Mouse (Mus musculus): ENCODE measurements at regions not wholly inside any gene's neighbourhood (a gene's known extent, or its start where the extent isn't known, plus 50 kb on each side); places are given as distances from the start of the nearest gene placed in this dataset.

GRCm38 (mm10) chr13:5591286-5591685 is 270.0 kb upstream of the Klf6 start:
- Histone ChIP-seq H3K4me3 (ENCODE audit: insufficient read depth, low read length) (no peak overlapping the region), H3K4me1 (ENCODE audit: control insufficient read depth, insufficient read depth, low read length) (no peaks in the 10 kb centered on the region), H3K27ac (ENCODE audit: insufficient read depth, low read length) (no peak overlapping the region)
- no peak for TF ChIP-seq CTCF (IDR thresholded peaks at IDR 0.05; ENCODE audit: borderline replicate concordance, insufficient read depth, low read length)
- no peak for TF ChIP-seq POLR2A (IDR thresholded peaks at IDR 0.05; ENCODE audit: low read depth, low read length)

- Histone ChIP-seq H3K4me3 (ENCODE audit: insufficient read depth, low read length) (no peak overlapping the region), H3K4me1 (ENCODE audit: control insufficient read depth, insufficient read depth, low read length) (no peaks in the 10 kb centered on the region), H3K27ac (ENCODE audit: insufficient read depth, low read length) (no peak overlapping the region)
- TF ChIP-seq CTCF (IDR thresholded peaks at IDR 0.05; ENCODE audit: borderline replicate concordance, insufficient read depth, low read length) (no peak), POLR2A (IDR thresholded peaks at IDR 0.05; ENCODE audit: low read depth, low read length) (no peak)
Observed at GRCm38 (mm10) chr13:5591837-5592555, 269.3 kb upstream of the Klf6 start.

GRCm38 (mm10) chr13:5592556-5593061 is 268.7 kb upstream of the Klf6 start:
- no peaks in the 10 kb centered on the region for H3K4me1 ChIP-seq (ENCODE audit: control insufficient read depth, insufficient read depth, low read length)
- TF ChIP-seq POLR2A (IDR thresholded peaks at IDR 0.05; ENCODE audit: low read depth, low read length) = no peak
- TF ChIP-seq CTCF (IDR thresholded peaks at IDR 0.05; ENCODE audit: borderline replicate concordance, insufficient read depth, low read length) = no peak

GRCm38 (mm10) chr13:5601648-5602047 is 259.6 kb upstream of the Klf6 start:
- Histone ChIP-seq H3K4me1 (ENCODE audit: control insufficient read depth, insufficient read depth, low read length) (peaks cover 2% of the 10 kb centered on the region; the same call in 1 of the 2 replicates), H3K27ac (ENCODE audit: insufficient read depth, low read length) (no peak overlapping the region), H3K4me3 (ENCODE audit: insufficient read depth, low read length) (no peak overlapping the region)
- no peak for TF ChIP-seq CTCF (IDR thresholded peaks at IDR 0.05; ENCODE audit: borderline replicate concordance, insufficient read depth, low read length)
- TF ChIP-seq POLR2A (IDR thresholded peaks at IDR 0.05; ENCODE audit: low read depth, low read length) = no peak

More at GRCm38 (mm10) chr13:5592556-5593061, 268.7 kb upstream of the Klf6 start:
- H3K27ac ChIP-seq (ENCODE audit: insufficient read depth, low read length) = no peak overlapping the region
- no peak overlapping the region for H3K4me3 ChIP-seq (ENCODE audit: insufficient read depth, low read length)

GRCm38 (mm10) chr13:5603905-5604596 is 257.2 kb upstream of the Klf6 start:
- Histone ChIP-seq H3K4me1 (ENCODE audit: control insufficient read depth, insufficient read depth, low read length) (peaks cover 2% of the 10 kb centered on the region; the same call in 1 of the 2 replicates), H3K27ac (ENCODE audit: insufficient read depth, low read length) (peak overlapping the region; percentile 78)
- no peak for TF ChIP-seq CTCF (IDR thresholded peaks at IDR 0.05; ENCODE audit: borderline replicate concordance, insufficient read depth, low read length)
- TF ChIP-seq POLR2A (IDR thresholded peaks at IDR 0.05; ENCODE audit: low read depth, low read length) = no peak

GRCm38 (mm10) chr13:5605418-5605817 is 255.9 kb upstream of the Klf6 start:
- Histone ChIP-seq H3K4me1 (ENCODE audit: control insufficient read depth, insufficient read depth, low read length) (peaks cover 2% of the 10 kb centered on the region; the same call in 1 of the 2 replicates), H3K4me3 (ENCODE audit: insufficient read depth, low read length) (no peak overlapping the region), H3K27ac (ENCODE audit: insufficient read depth, low read length) (no peak overlapping the region)
- TF ChIP-seq CTCF (IDR thresholded peaks at IDR 0.05; ENCODE audit: borderline replicate concordance, insufficient read depth, low read length) (no peak), POLR2A (IDR thresholded peaks at IDR 0.05; ENCODE audit: low read depth, low read length) (no peak)

More at GRCm38 (mm10) chr13:5603905-5604596, 257.2 kb upstream of the Klf6 start:
- H3K4me3 ChIP-seq (ENCODE audit: insufficient read depth, low read length) = no peak overlapping the region

GRCm38 (mm10) chr13:5607462-5607861 is 253.8 kb upstream of the Klf6 start:
- Histone ChIP-seq H3K4me1 (ENCODE audit: control insufficient read depth, insufficient read depth, low read length) (peaks cover 2% of the 10 kb centered on the region; the same call in 1 of the 2 replicates), H3K27ac (ENCODE audit: insufficient read depth, low read length) (no peak overlapping the region), H3K4me3 (ENCODE audit: insufficient read depth, low read length) (no peak overlapping the region)
- no peak for TF ChIP-seq POLR2A (IDR thresholded peaks at IDR 0.05; ENCODE audit: low read depth, low read length)
- TF ChIP-seq CTCF (IDR thresholded peaks at IDR 0.05; ENCODE audit: borderline replicate concordance, insufficient read depth, low read length) = no peak

- no peak for TF ChIP-seq POLR2A (IDR thresholded peaks at IDR 0.05; ENCODE audit: low read depth, low read length)
- no peak for TF ChIP-seq CTCF (IDR thresholded peaks at IDR 0.05; ENCODE audit: borderline replicate concordance, insufficient read depth, low read length)
- Histone ChIP-seq H3K4me3 (ENCODE audit: insufficient read depth, low read length) (no peak overlapping the region), H3K4me1 (ENCODE audit: control insufficient read depth, insufficient read depth, low read length) (peaks cover 6% of the 10 kb centered on the region), H3K27ac (ENCODE audit: insufficient read depth, low read length) (no peak overlapping the region; the same call in 1 of the 2 replicates)
Observed at GRCm38 (mm10) chr13:5614186-5614737, 247.0 kb upstream of the Klf6 start.

GRCm38 (mm10) chr13:5614833-5615232 is 246.4 kb upstream of the Klf6 start:
- H3K4me1 ChIP-seq (ENCODE audit: control insufficient read depth, insufficient read depth, low read length) = peaks cover 8% of the 10 kb centered on the region
- TF ChIP-seq POLR2A (IDR thresholded peaks at IDR 0.05; ENCODE audit: low read depth, low read length) = no peak
- TF ChIP-seq CTCF (IDR thresholded peaks at IDR 0.05; ENCODE audit: borderline replicate concordance, insufficient read depth, low read length) = no peak
- H3K27ac ChIP-seq (ENCODE audit: insufficient read depth, low read length) = no peak overlapping the region; the same call in 1 of the 2 replicates
- no peak overlapping the region for H3K4me3 ChIP-seq (ENCODE audit: insufficient read depth, low read length)
